ENCODE assay signal across 16 mouse cellular contexts in genomic region chr13:97488518-97488917, GRCm38 (mm10).
DNase-seq lines count a peak whose midpoint lies in the region; ATAC-seq and TF ChIP-seq lines count a peak whose summit lies in the region.
"Had no signal": no experiment of that assay in that cellular context is flagged by ENCODE, and none has a peak within 500 bp of the region (broad histone marks: within the 10 kb centered on the region; RNA-seq: fewer than 3 reads in every experiment).

No protein-coding gene starts in this region.

- no peak for DNase-seq in kidney, adult 8-10 months
- no peak for DNase-seq in stomach, postnatal 0 days (ENCODE audit: low spot score)
- DNase-seq in limb, embryonic 14.5 days (ENCODE audit: low spot score), result no peak
- DNase-seq in heart, postnatal 25 days (ENCODE audit: low spot score), result no peak
- DNase-seq in spleen, postnatal 14 days (ENCODE audit: low spot score in 2 of 2), result no peak
- DNase-seq: adrenal gland, adult 8-10 months; cerebellum, adult 18-20 months; cerebellum, postnatal 36 days; gastrocnemius, postnatal 36 days; kidney, postnatal 36 days; right cerebral cortex, adult 18-20 months; thymus, adult 2 months had no signal

- WGBS in kidney, embryonic 16.5 days, result 27% methylated on average over 5 of the region's 5 CpGs
- 51% methylated on average over 5 of the region's 5 CpGs for WGBS in stomach, embryonic 15.5 days
- 65% methylated on average over 5 of the region's 5 CpGs for WGBS in stomach, postnatal 0 days
- WGBS in limb, embryonic 14.5 days, result 23% methylated on average over 5 of the region's 5 CpGs

- H3K4me2 ChIP-seq in kidney, embryonic 16.5 days (replicated peaks; ENCODE audit: low read depth, low read length), result peak overlapping the region; percentile 30
- no peak overlapping the region for H3K4me2 ChIP-seq in stomach, embryonic 15.5 days
- H3K4me2 ChIP-seq in stomach, postnatal 0 days (replicated peaks; ENCODE audit: low read depth), result no peak overlapping the region
- peak overlapping the region; percentile 21 for H3K4me2 ChIP-seq in limb, embryonic 14.5 days (replicated peaks; ENCODE audit: low read depth, low read length, severe bottlenecking)
- H3K4me2 ChIP-seq: forebrain, embryonic 13.5 days had no signal

- no peak for TF ChIP-seq EP300 in stomach, postnatal 0 days (optimal IDR thresholded peaks at IDR 0.05)

- no peaks in the 10 kb centered on the region for H3K36me3 ChIP-seq in kidney, embryonic 16.5 days (ENCODE audit: insufficient read depth, low read length)
- H3K36me3 ChIP-seq in stomach, embryonic 15.5 days, result no peaks in the 10 kb centered on the region
- H3K36me3 ChIP-seq in stomach, postnatal 0 days (ENCODE audit: control insufficient read depth, insufficient read depth, low read length), result no peaks in the 10 kb centered on the region
- H3K36me3 ChIP-seq in limb, embryonic 14.5 days (ENCODE audit: control insufficient read depth, insufficient read depth, low read length), result no peaks in the 10 kb centered on the region

- no peak overlapping the region; the same call in 1 of the 2 replicates for H3K9ac ChIP-seq in kidney, embryonic 16.5 days (replicated peaks; ENCODE audit: low read length)
- no peak overlapping the region for H3K9ac ChIP-seq in stomach, embryonic 15.5 days
- H3K9ac ChIP-seq in stomach, postnatal 0 days (ENCODE audit: low read length), result no peak overlapping the region
- H3K9ac ChIP-seq in limb, embryonic 14.5 days (ENCODE audit: low read depth, low read length, severe bottlenecking), result no peak overlapping the region
- H3K9ac ChIP-seq: forebrain, embryonic 13.5 days; liver, embryonic 14.5 days had no signal

- H3K4me3 ChIP-seq in kidney, embryonic 16.5 days (ENCODE audit: low read length), result no peak overlapping the region
- H3K4me3 ChIP-seq in stomach, embryonic 15.5 days (replicated peaks), result no peak overlapping the region
- H3K4me3 ChIP-seq in stomach, postnatal 0 days (ENCODE audit: low read depth, low read length), result no peak overlapping the region
- no peak overlapping the region for H3K4me3 ChIP-seq in limb, embryonic 14.5 days (replicated peaks; ENCODE audit: low read length)
- H3K4me3 ChIP-seq: forebrain, embryonic 13.5 days had no signal

- TF ChIP-seq POLR2A in limb, embryonic 14.5 days (IDR thresholded peaks at IDR 0.05; ENCODE audit: borderline replicate concordance, extremely low read depth, insufficient read depth, insufficient read length), result no peak

- H3K27me3 ChIP-seq in kidney, embryonic 16.5 days (ENCODE audit: insufficient read depth, low read length), result no peaks in the 10 kb centered on the region
- no peaks in the 10 kb centered on the region for H3K27me3 ChIP-seq in stomach, embryonic 15.5 days (replicated peaks)
- H3K27me3 ChIP-seq in stomach, postnatal 0 days (ENCODE audit: control insufficient read depth, insufficient read depth, low read length), result no peaks in the 10 kb centered on the region
- H3K27me3 ChIP-seq in limb, embryonic 14.5 days (ENCODE audit: control insufficient read depth, insufficient read depth, low read length), result no peaks in the 10 kb centered on the region
- H3K27me3 ChIP-seq: forebrain, embryonic 13.5 days had no signal

- ATAC-seq in kidney, embryonic 16.5 days (ENCODE audit: low FRiP score, low TSS enrichment), result no peak
- no peak for ATAC-seq in stomach, embryonic 15.5 days (ENCODE audit: insufficient read depth, low FRiP score, low read depth)
- no peak for ATAC-seq in stomach, postnatal 0 days (ENCODE audit: low FRiP score, low TSS enrichment)
- ATAC-seq in limb, embryonic 14.5 days (ENCODE audit: low FRiP score, low read depth), result no peak
- ATAC-seq: forebrain, embryonic 13.5 days had no signal

- peaks cover 25% of the 10 kb centered on the region; the same call in 1 of the 2 replicates for H3K4me1 ChIP-seq in kidney, embryonic 16.5 days (ENCODE audit: insufficient read depth, low read length)
- H3K4me1 ChIP-seq in stomach, embryonic 15.5 days, result peaks cover 4% of the 10 kb centered on the region; the same call in 1 of the 2 replicates
- no peaks in the 10 kb centered on the region for H3K4me1 ChIP-seq in stomach, postnatal 0 days (replicated peaks; ENCODE audit: control insufficient read depth, insufficient read depth)
- H3K4me1 ChIP-seq in limb, embryonic 14.5 days (ENCODE audit: control insufficient read depth, insufficient read depth, low read length), result peaks cover 39% of the 10 kb centered on the region

- intact Hi-C loops in heart, postnatal 25 days (cut with DNase I), result no loop called here

- H3K27ac ChIP-seq in kidney, embryonic 16.5 days (ENCODE audit: low read length), result no peak overlapping the region
- H3K27ac ChIP-seq in stomach, embryonic 15.5 days, result 0 out of 2 replicates have a peak overlapping the region, but pooled peaks have one; percentile 13
- no peak overlapping the region for H3K27ac ChIP-seq in stomach, postnatal 0 days (replicated peaks)
- H3K27ac ChIP-seq in limb, embryonic 14.5 days (replicated peaks; ENCODE audit: low read depth, low read length), result no peak overlapping the region
- H3K27ac ChIP-seq: forebrain, embryonic 13.5 days; liver, embryonic 14.5 days had no signal

- no peak for TF ChIP-seq CTCF in stomach, postnatal 0 days (IDR thresholded peaks at IDR 0.05; ENCODE audit: low read depth)

- no peaks in the 10 kb centered on the region for H3K9me3 ChIP-seq in kidney, embryonic 16.5 days (ENCODE audit: low read length)
- no peaks in the 10 kb centered on the region for H3K9me3 ChIP-seq in stomach, embryonic 15.5 days
- H3K9me3 ChIP-seq in stomach, postnatal 0 days (ENCODE audit: control insufficient read depth, low read length), result no peaks in the 10 kb centered on the region
- H3K9me3 ChIP-seq in limb, embryonic 14.5 days (ENCODE audit: control insufficient read depth, low read length), result no peaks in the 10 kb centered on the region
- H3K9me3 ChIP-seq: forebrain, embryonic 13.5 days had no signal

Comparison
In these comparisons a context has a peak if more than half of its experiments do, and no peak if none do; other contexts are left out.
1. H3K4me2 ChIP-seq: peak in kidney, embryonic 16.5 days (single experiment) and limb, embryonic 14.5 days (single experiment); none in stomach, embryonic 15.5 days (single experiment) and stomach, postnatal 0 days (single experiment).